Mouse (Mus musculus) cerebellum, adult 11 months (tissue): ENCODE data around the gene Rpl23.
A peak's percentile ranks its signal among the peaks of the same experiment; 100 is the strongest.

ENCODE experiments used
- DNase-seq: peaks from one replicate; pipeline ENCODE4 v3.0.0; 2022

Rpl23 gene

DNA sequence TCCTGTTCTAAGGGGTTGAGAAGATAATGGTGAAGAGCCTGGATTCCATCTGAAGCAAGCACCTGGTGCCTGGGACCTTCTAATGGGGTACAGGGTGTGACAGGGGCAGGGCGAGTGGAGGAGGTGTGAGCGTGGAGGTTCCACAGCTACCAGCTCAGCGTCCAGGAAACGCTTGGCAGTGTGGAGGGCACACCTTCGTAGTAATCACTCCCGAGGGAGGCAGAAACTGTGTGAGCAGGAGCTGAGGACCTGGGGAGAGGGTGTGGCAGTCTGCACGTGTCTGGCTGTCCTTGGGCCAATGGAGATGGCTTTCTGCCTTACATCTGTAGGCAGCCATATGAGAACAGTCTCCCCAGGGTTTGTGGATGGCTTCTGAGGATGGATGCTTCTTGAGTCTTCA lies 30.8 kb upstream of the Rpl23 start:
- DNase-seq: no peak

DNA sequence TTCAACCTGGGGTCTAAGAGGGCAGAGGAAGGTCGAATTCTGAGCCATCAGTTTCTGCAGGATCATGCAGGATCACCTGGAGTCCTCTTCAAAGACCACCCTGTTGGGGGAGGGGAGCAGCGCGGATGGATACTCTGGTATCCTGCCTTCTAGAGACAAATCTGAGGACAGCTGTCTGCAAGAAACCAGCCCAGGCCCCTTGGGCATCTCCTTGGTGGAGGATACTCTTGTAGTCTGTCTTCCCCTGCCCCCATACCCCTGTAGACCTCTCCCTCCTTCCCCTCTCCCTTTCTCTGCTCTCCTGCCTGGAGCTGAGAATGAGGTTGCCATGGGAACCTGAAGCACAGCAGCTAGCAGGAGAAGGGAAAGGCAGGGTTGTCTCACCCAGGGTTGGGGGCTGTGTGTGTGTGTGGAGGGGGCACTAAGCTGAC lies 30.3 kb upstream of the Rpl23 start:
- no peak for DNase-seq

DNA sequence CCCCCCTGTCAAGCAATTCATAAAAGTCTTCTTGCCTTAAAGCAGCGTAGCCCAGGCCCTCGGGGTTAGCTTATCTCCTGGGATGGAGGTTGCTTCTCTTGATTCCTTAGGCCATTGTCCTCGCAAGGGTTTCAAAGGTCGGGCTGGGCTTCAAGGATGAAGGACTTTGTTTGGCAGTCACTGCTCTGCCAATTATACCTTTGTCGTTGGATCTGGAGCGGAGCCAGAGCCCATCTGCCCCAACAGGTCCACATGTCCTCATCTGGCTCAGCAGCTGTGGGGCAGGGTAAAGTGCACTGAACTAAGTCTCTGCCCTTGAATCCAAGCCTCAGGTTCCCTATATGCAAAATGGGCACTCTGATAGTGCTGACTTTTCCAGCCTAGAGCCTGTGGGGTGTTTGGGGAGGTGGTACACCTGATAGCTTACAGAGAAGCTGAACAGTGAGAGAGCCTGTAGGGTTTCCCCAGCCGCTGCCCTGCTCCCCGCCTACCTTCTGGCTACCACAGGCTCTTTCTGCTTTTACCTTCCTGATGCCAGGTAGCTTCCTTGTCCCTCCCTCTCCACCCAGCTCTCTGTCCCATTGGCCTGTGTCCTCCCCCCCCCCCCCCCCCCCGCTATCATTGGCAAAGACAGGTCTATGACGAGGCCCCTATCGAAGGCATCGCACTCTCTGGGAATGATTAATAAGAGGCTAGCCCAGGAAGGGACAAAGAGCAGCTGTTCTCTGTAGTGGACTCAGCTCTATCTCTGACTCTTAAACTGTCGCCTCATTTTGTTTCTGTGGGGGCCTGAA lies 29.5 kb upstream of the Rpl23 start:
- no peak for DNase-seq

DNA sequence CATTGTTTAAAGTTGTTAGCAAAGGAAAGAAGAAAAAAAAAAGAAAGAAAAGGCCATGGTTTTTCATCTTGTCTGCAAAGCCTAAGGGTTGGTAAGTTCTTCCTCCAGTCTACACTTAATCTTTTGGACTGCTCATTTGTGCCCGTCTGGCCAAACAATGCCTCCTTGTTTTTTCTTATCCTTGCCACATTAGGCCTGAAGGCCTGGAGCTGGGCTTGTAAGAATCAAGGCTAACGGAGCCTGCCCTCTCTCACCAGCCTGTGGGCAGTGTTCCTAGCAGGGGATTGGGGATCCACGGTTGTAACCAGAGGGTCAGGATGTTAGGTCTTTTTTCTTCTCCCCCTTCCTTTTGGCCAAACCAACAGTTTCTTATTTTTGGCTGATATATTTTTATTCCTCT lies 28.7 kb upstream of the Rpl23 start:
- no peak for DNase-seq

DNA sequence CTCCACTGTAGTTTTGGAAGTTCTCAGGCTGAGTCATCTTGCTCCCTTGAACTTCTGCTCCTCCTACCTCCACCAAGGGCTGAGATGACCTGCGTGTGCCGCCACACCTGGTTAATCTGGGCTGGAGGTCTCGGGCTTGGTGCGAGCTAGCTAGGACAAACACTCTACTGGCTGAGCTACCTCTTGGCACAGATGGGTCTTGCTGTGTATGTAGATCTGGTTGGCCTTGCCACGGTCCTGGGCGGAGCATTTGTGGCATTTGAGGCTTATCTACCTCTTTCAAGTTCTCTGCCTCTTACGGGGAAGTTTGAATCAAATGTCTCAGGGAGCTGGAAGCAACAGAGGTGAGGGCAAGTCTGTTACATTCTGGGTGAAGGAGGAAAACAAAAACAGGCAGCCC lies 28.1 kb upstream of the Rpl23 start:
- no peak for DNase-seq

DNA sequence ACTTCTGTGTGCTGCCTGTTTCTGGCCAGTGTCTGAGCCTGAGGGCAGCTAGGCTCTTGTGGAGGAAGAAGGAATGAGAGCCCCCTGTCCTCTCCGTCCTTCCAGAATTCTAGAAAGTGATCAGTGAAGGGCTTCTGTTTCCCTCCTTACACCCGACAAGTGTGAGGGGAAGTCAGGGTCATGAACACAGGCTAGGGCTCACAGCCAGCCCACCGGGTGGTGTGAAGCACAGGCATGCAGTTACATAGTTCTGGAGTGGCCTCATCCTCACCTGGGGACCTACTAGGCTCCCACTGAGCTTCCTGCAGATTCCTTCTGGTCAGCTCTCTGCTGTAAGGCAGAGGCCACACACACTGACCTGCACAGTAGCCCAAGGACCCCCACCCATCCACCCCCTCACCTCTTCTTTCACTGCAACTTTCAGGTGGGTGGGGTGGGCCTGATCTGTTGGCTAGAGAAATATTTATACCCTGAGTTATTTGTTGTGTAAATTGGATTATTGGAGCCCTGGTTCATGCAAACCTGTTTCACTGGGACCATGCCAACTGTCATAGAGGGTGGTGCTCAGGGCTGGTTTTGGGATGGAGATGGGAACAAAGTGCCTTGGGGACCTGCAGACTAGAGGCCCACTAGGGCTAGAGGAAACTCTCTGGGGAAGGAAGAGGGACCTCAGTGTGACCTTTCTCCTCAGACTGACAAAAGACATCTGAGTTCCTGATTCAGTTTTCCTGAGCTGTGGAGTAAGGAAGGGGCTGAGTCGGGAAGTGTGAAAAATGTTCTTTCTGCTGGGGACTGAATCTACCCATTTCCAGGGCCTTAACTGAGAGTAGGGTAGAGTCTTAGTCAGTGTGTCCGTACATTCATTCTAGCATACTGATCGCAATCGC lies 27.2 kb upstream of the Rpl23 start:
- no peak for DNase-seq

DNA sequence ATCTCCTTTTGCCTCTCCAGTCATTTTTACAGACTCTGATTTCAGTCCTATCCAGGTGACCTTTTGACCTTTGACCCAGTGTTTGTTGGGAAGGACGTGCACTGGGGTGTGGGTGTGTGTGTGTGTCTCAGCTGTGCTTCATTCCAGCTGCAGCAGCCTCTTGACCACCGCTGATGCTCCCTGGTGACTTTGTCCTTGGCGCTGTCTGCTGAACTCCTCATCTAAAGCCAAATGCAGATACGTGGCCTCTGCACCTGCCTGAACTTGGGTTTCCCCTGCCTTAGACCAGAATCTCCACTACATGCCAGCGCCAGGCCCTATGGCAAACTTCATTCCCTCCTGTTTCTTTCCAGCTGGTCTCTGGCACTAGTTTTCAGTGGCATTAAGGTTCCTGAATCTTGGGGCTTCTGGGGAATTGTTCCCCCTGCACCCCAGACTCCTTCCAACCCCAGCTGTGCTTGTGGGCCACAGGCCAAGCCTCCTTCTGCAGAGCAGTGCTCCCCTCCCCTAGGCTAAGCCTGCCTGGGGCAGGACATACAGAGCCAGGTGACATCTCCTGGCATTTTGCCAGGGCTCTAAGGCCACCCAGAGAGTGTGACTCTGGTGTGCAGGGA lies 26.5 kb upstream of the Rpl23 start:
- DNase-seq: peak; percentile 64

DNA sequence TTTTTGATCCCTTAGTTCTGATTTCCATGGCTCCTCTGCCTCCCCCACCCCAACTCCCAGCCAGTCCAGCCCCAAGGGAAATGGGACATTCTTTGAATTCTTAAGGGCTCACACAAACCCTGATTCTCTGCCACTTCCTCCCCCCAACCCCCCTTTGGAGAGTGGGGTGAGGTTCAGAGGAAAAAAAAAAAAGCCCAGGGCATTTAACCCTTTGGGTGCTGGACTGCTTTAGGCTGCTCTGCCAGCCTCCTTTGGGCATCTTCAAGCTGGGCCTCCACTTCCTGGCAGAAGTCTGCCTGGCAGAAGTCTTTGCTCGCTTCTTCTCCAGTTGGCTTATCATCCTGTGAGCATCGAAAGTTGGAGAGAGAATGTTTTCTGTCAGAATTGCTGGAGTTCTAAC lies 25.9 kb upstream of the Rpl23 start:
- DNase-seq: no peak

DNA sequence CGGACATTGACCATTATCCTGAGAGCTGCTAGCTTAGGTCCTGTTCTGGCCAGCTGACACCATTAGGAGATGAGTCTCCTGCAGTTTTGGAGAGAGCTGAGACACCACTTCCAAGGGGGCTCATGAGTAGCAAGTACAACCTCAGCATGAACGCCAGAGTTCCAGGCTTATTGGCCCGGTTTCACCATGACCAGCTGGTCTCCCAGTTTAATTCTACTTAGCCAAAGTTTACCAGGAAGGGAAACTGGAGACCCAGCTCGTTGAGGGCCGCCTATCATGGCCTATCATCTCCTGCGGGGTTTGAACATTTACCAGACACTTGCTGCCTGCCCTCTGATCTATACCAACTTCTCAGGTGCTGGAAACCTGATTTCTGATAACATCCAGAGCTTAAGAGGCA lies 25.4 kb upstream of the Rpl23 start:
- no peak for DNase-seq

DNA sequence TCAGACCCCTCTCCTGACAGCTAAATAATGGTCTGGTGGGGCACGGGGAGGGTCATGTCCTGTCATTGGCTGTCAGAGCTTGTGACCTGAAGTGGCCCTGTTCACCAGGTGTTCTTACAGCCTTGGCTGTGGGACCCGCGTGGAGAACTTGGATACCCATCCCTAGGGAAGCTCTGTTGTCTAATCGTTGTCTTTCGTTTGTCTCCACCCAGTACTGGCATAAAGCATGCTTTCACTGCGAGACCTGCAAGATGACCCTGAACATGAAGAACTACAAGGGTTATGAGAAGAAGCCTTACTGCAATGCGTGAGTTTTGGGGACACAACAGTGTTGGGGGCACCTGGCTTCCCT lies 24.4 kb upstream of the Rpl23 start:
- DNase-seq: no peak

DNA sequence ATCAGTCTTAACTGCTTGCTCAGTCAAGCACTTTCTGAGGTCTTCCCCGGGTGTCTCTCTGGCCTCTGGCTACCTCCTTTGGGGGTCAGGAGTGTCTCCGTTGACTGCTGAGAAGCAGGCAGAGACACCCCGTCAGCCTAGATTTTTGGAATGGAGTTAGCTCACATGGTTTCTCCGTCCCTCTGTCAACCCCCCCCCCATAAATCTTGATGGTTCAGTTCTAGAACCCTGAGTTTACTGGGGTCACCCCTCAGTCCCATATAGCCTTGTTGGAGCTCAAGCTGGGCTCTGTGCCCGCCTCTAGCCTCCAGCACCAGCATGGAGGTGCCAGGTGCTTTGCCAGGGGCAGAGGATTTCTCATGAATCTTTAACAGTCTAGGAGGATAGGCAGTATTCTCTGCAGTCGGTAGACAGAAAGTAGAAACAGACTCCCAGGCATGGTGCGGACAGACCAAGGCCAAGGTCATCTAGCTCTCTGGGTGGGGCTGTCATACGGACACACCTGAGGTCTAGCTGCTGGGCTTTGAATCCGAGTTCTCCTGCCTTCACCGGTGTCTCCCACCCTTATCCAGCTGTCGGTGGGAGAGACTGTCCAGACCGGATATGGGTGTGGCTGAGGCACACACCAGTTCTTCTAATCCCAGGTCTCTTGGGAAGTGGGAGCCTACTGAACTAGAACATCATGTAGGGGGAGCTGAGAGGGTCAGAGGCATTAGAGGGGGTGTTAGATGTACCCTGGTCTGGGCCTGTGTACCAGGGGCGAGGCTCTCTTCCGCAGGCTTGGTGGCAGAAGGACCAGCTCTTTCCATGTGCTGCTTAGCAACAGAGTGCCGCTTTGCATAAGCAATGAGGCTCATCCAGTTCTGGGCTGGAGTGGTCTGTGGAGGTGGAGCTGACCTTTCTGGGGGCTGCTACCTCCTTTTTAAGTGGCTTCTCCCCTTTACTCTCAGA lies 23.7 kb upstream of the Rpl23 start:
- no peak for DNase-seq

DNA sequence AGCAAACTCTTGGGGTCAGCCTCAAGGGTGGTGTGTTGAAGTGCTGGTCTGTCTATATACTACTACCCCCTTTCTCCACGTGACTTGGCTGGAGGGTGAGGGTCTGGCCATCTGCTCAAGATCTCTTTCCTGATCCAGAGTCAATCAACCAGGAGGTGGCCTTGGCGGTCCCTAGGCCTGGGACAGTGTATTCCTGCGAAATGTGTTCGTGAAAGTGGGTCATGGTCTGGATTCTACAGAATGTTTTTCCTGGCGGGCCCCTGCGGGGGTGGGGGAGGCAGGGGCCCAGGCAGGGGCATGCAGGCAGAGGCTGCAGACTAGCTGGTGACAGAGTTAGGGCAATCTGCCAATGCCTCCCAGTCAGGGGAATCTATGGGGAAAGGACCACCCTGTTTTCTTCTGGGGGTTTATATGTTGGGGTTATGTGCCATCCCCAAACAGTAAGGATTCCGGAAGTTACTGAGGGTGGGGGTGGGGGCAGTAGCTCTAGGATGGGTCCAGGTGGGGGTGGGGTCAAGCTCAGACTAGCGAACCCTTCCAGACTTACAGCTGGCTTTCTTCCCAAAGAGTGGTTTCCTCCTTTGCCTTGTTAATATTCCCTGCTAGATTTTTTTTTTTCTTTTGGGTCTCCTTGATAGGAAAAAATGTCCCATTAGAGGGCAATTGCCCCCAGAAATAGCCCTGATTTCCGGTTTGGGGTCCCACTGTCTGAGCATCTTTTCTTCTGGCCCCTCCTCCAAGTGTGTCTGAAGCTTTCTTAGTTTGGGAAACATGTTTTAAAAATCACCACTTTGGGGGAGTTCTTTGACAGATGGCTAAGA lies 22.8 kb upstream of the Rpl23 start:
- DNase-seq: no peak

DNA sequence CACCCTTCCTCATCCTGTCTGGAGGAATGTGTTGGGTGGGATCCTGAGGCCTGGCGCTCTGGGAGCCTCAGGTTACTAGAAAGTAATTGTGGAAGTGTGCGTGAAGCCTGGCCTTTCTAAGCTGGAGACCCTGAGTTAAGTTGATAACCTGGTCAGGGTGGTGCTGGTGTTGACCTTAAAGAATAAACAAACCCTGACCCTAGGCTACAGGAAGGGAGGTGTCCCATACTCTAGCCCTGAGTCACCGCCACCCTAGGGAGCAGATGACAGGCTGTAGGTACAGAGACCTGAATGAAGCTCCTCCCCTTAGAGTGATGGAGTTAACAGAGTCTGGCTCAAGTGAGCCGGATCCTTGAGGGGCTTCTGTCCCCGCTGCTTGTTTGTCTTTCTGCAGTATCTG lies 21.6 kb upstream of the Rpl23 start:
- no peak for DNase-seq

DNA sequence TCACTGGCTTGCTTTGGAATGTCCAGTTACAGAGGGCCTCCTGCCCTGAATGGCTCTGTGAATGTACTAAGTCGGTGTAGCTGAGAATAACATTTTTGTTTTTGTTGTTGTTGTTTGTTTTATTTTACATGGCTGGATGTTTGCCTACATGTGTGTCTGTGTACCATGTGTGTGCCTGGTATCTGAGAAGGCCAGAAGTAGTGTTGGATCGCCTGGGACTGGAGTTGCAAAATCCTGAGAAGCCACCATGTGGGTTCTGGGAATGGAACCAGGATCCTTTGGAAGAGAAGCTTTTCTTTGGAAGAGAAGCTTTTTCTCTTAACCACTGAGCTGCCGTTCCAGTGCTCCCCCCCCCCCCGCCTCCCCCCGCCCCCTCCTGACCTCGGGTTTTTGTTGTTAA lies 20.3 kb upstream of the Rpl23 start:
- no peak for DNase-seq

DNA sequence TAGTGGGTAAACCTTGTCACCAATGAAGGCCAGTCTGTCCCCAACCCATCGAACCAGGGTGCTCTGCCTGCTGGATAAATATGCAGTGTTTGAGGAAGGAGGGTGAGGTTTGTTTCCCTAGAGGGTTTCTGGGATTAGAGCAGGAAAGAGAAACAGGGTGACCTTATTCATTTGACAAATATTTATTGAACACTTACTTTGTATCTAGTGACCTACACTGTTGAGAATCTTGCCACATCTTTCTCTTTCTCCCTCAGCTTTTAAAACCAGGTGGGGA lies 19.9 kb upstream of the Rpl23 start:
- no peak for DNase-seq

DNA sequence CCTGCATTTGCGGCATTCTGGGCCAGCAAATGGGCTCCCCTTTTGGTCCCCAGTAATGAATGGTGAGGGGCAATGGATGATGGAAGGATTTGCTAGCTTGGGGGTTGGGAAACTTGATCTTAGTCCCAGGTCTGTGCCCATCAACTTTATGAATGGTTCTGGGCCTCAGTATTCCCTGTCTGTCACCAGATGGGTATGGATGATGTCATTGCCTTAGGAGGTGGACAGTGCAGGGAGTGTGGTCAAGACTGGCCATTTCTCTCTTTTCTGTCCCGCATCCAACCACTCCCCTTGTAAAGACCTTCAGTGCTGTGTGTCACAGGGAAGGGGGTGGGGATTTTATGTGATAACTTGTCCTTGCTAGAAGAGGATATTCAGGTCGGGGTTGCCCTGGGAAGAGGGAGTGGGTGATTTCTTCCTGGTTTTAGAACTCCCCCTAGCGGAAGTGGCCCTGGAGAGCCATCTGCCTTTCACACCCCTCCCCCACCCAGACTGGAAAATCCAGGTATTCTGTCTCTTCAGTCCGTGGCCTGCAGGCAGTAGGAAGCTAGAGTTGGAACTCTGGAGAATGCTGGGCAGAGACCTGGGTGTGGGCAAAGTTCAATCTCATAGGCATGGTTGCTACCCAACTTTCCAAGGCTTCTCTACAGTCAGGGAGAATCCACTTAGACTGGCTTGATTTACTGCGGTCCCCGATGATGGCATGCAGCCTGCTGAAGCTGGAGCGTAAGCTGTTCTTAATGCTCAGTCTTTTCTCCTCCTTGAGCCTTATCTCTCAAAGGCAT lies 19.4 kb upstream of the Rpl23 start:
- DNase-seq: peak; percentile 58

DNA sequence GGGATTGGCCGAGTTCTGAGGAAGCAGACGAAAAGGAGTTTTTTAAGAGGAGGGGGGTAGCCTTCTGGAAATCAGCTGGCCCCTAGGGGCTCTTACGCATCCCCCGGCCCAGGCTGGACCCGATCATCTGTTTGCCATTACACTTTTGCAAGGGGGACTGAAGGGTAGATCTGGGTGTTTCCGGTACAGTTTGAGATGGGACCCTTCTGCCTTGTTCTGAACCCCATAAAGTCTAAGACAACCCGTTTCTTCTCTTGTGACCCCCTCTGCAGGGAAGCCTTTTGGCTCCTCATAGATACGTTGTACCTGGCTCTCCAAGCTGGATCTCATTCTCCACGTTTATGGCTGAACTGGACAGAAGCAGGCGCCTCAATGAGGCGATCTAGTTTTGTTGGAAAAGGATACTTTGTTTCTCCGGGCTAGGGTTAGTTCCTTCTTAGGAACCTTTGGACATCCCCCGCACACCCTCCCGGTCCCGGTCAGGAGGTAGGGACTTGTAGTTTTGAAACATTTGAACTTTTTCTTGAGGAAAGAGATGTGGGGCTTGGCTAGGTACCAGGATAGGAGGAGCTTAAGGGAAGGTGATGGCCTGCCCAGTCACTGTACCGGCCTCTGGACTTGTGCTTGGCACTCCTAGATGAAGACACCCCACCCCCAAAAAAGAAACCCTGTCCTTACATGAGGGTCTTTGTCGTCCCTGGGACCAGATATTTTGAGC lies 18.6 kb upstream of the Rpl23 start:
- DNase-seq: peak; percentile 44

DNA sequence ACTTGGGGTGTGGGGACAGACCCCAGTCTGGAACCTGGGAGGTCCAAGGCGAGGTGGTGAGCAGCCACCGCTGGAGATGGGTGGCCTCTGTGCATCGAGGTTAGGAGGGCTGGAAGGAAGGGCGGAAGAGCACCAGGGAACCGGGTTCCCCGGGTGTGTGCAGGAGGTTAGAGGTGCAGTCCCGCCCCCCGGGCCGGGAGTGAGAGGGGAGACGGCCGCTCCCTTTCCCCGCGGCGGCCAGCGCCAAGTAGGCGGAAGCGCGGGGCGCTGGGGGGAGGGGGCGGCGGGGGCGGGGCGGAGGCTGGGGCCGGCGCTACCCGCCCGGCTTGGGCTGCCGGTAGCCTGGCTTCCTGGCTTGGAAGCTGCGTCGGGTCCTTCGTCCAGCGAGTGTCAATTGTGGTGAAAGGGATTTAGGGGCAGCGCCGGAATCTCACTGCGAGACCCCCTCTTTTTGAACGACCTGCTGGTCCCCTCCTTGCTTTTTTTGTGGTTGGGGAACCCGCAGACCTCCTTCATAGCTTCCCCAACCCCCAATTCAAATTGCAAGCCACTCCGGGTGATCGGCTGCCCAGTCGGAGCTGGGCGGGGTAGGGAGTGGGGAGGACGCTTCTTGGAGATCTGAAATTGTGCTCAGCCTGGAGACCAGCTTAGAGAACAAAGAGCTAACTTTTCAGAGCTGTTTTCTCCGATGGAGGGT lies 17.9 kb upstream of the Rpl23 start:
- peak; percentile 68 for DNase-seq

DNA sequence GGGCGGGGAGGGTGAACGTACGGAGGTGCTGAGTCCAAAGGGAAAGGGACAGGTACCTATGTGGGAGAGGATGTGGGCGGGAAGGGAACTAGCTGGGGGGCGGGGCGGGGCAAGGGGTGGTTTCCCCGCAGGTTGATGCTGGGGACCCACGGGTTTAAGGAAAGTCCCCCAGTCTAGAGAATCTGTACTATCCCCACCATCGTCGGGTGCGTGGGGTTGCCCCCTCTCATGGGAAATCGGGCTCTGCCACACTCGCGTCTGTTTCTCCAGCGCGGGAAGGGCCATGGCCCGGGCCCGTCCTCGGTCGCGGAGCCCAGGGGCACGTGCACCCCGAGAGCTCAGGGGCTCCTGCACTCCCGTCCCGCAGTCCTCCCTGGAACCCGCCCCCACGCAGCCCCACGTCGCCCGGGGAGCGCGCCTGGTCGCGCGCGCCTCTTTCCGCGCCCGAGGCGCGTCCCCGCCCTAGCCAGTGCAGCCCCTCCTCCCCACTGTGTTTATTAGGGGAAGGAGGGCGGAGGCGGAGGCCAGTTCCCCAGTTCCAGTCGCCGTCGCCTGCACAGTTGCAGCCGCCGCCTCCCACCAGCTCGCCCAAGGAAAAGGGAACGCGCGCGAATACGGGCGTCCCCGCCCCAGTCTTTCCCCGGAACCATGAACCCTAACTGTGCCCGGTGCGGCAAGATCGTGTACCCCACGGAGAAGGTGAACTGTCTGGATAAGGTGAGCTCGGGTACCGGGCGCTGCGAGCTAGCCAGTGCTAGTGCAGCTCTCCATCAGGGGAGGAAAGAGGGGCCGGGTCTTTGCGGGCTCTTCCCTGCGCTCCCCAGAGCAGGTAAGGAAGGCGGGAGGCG lies 17.1 kb upstream of the Rpl23 start:
- peak; percentile 92 for DNase-seq
